Mouse (Mus musculus): ENCODE measurements around the gene Cdyl.

Gene Cdyl

GRCm38 (mm10) chr13:35797811-35798522, 138.3 kb downstream of the Cdyl start:
- no peak for DNase-seq (ENCODE audit: low read depth, low spot score)

- peak; percentile 73 for DNase-seq (ENCODE audit: low read depth, low spot score)
These were observed 139.0 kb downstream of the Cdyl start for GRCm38 (mm10) chr13:35798645-35799044.

DNA sequence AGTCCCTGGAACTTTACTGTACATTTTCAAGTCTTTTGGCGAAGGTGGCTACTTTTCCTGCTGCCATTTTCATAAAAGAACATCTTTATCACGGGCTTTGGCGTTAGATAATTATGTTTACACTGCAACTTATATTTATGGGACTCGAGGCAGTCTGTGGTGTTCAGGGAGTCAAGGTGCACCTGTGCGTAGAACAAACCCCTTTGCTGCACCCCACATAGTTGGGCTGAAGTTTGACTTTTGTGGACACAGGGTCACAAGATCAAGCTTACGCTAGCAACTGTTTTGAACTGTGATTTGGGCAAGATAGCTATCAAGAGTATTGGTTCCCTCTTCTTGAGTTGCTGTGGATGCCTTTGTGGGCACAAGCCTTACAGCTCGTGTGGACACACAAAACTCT, 140.6 kb downstream of the Cdyl start:
- no peak for DNase-seq (ENCODE audit: low read depth, low spot score)

DNA sequence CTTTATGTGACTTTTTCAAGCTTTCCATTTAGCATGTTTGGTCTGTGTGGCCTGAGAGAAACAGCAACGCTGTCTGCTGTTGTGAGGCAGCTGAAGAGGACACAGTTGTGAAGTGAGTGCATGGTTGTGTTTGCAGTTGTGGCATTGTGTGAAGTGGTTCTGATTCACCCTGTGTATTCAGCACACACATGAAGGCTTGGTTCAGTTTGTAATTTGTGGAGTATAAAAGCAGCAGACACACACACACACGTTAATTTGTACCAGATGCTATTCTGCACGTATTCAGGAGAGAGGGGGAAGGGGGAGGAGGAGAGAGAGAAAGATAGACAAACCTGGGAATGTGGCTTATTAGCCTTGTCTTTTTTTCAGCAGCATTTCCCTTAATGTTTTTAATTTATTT, 146.1 kb downstream of the Cdyl start:
- DNase-seq (ENCODE audit: low read depth, low spot score): peak; percentile 20

DNA sequence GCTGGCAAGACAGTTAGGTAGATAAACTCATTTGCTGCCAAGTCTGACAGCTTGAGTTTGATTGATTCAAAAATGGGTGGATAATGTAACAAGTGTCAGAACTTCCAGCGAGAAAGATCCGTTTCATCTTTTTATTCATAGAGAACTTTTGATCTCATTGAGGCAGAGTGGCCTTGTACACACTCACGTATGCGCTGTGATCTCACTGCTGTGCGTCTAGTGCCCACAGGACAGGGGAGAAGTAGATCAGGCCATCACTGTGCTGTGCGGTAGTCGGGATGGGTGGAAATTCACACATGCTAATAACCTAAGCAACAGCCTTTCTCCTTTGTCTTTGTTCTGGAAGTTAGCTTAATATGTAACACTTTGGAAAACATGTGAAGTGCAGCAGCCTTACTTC, 146.5 kb downstream of the Cdyl start:
- peak; percentile 5 for DNase-seq (ENCODE audit: low read depth, low spot score)

DNA sequence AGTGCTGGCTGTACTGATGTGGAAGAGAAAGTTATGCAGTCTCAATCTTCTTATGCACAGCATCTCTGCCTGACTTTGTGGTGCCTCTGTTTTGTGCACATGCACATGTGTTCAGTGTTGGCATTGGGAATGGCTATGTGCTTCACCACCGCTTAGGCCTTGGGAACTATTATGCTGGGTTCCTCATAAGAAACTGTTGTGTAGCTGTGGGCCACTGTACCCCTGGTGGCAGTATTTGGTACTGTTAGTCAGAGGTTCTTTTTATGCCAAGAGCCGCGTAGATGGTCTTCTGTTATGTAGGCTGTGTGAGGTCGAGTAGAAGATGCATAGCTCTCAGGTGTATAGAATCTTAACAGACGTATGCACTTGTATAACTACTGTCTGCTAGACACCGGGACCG, 147.4 kb downstream of the Cdyl start:
- DNase-seq (ENCODE audit: low read depth, low spot score): no peak

DNA sequence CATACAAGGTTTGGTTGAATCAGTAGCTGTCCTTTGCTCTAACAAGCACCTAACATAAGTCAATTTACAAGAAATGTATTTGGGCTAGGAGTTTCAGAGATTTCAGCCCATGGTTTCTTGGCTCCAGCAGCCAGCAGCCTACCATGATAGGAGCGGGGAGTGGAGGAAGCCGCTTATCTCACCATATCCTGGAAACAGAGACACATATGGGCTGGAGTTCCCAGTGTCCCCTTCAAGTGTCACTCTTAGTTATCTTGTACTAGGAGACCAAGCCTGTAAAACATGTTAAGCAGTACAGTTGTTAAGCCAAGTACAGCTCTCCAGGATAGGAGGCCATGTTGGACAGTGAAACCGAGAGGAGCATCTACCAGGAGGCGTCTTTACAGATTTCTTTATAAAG, 147.9 kb downstream of the Cdyl start:
- no peak for DNase-seq (ENCODE audit: low read depth, low spot score)

GRCm38 (mm10) chr13:35807940-35808339, 148.3 kb downstream of the Cdyl start:
- no peak for DNase-seq (ENCODE audit: low read depth, low spot score)

GRCm38 (mm10) chr13:35809252-35810159, 149.9 kb downstream of the Cdyl start:
- DNase-seq (ENCODE audit: low read depth, low spot score): no peak

- no peak for DNase-seq (ENCODE audit: low read depth, low spot score)
These were observed 150.5 kb downstream of the Cdyl start for GRCm38 (mm10) chr13:35810160-35810537.

DNA sequence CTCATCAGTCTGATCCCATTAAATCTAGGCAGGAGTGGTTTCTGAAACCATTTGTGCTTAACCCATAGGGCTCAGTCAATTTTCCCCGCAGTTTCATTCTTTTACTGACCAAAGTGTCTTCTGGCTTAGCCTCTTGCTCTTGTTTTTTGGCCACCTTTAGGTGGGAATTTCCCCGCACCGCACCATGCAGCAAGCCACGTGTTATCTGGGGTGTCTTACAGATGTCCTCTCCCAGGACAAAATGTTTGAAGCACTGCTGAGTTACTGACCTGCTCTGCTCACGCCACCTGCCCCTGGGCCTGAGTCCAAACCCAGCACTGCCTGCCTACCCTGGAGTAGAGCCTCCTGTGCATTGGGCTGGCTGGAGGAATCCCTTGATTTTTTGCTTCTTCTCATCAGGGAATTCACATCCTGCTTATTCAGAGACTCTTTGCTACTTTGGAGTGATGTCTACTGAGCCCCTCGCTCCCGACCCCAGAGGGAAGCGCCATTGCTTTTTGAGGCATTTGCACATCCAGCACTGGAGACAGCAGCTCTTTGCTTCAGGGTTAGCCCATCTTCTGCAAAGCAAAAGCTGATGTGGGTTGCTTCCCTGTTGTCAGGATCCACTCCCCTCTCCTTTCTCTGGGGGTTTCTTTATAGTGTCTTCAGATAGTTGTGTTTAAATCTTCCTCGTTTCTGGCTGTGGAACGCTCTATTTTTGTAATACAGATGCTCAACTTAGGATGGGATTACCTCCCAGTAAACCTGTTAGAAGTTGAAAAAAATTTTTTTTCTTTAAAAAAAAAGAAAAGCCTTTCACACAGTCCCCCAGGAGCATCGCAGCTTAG, 151.9 kb downstream of the Cdyl start:
- peak; percentile 67 for DNase-seq (ENCODE audit: low read depth, low spot score)

DNA sequence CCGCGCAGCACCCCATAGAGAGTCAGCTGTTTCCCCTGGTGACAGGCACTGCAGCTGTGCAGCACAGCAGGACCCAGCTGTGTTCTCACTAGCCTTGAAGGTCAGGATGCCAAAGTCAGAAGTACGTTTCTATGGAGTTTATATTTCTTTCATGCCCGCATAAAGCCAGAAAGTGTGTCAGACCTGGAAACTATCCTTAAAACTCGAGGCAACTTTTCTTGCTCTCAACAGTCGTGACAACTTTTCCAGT, 152.5 kb downstream of the Cdyl start:
- peak; percentile 53 for DNase-seq (ENCODE audit: low read depth, low spot score)

DNA sequence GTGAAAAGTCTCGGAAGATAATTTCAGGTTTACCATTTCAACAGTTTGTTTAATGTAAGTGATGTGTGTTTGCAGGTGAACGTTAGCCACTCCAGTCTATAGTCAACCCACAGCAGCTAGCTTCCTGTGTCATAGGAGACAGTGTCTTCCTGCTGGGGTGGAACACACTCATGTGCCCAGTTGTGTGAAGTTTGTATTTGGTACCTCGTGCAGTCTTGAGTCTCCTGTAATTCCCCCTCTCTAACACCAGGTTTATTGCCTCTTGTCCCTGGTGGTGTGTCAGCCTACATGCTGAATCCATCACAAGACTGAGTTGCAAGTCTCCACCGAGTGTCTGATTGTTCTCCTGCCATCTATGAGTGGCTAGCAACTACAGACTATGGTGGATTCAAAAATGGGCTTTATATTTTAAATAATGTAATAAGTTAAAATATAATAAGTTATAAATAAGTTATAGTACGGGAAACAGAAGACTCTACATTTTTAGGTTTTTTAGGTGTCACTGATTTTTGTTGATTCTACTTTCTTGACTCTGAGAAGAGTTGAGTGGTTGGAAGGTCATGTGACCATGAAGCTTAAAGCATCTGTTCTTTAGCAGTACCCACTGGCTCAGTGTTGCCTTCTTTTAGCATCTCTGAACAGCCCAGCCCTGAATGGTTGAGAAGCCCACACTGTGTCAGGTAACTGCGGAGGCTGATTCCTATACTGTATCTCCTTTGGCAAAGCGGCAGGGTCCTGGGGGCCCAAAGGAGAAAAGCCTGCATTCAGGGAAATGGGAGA, 153.9 kb downstream of the Cdyl start:
- no peak for DNase-seq (ENCODE audit: low read depth, low spot score)

DNA sequence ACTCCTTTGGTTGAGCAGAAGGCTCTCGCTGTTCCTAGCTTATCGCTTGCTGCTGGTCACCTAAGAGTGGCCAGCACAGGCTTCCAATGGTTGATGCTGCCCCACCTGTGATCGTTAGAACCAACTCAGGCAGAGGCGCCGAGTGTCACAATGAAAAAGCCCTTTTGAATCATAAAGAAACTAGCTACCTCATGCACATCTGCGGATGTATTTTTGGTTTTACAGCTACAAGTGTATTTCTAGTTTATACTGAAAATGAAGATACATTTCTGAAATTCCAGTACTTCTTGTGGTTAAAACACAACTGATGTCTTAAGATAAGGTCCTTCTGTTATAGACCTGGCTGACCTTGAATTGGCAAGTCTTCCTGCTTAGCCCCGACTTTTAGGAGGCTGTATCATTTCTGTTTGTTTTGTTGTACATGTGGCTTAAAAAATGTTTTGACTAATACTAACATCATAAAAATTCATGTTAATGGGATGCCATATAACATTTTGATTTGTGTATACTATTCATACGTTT, 155.6 kb downstream of the Cdyl start:
- DNase-seq (ENCODE audit: low read depth, low spot score): no peak

DNA sequence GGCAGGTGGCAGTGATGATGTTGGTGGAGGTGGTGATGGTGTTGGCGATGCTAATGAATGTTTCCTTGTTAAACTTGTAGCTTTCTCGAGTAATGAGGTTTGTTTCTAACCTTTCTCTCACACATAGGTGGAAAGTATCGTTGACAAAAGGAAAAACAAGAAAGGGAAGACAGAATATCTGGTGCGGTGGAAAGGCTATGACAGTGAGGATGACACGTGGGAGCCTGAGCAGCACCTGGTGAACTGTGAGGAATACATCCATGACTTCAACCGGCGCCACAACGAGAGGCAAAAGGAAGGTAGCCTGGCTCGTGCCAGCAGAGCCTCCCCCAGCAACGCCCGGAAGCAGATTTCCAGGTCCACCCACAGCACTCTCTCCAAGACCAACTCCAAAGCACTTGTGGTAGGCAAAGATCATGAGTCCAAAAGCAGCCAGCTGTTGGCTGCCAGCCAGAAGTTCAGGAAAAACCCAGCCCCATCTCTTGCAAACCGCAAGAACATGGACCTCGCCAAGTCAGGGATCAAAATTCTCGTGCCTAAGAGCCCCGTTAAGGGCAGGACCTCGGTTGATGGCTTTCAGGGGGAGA, 156.2 kb downstream of the Cdyl start:
- peak; percentile 28 for DNase-seq (ENCODE audit: low read depth, low spot score)

- DNase-seq (ENCODE audit: low read depth, low spot score): no peak
These were observed 158.0 kb downstream of the Cdyl start for GRCm38 (mm10) chr13:35817626-35818025.

GRCm38 (mm10) chr13:35818060-35818459, 158.4 kb downstream of the Cdyl start:
- no peak for DNase-seq (ENCODE audit: low read depth, low spot score)

GRCm38 (mm10) chr13:35821821-35822454, 162.3 kb downstream of the Cdyl start:
- DNase-seq (ENCODE audit: low read depth, low spot score): no peak

DNA sequence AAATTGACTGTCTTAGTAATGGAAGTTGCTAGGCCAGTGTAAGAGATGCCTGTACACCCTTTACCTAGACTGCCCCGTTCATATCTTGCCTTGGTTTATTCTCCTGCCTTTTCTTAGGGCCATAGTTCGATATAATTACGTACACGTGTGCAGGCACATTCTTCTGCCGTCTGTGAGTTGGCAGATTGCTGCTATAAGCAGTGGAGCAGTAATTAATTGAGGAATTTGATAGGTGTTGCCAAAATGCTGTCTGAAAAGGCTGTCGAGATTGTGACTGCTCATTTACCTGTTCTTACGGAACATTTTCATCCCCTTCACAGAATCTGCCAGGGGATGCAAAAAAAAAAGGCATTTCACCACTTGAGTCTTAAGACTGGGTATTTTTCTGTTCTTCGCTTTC, 163.2 kb downstream of the Cdyl start:
- DNase-seq (ENCODE audit: low read depth, low spot score): no peak

DNA sequence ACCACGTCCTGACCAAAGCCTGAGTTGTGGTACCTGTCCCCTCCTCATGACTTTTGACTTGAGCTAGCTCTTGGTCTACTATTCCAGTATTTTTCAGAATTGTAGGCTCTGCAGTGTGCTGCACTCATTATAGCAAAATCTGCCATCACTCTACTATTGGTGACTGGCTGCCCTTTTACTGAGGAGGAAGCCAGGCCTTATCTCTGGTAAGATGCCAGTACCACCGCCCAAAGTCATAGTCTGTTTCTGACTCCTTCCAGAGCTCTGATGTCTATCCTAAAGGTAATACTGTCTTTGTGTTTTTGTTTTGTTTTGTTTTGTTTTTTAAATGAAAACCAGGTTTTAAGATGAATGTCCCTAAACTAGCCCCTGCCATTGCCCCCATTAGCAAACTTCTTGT, 166.0 kb downstream of the Cdyl start:
- no peak for DNase-seq (ENCODE audit: low read depth, low spot score)

GRCm38 (mm10) chr13:35832676-35833075, 173.0 kb downstream of the Cdyl start:
- DNase-seq (ENCODE audit: low read depth, low spot score): peak; percentile 83

Measured in brain, adult 2 months (tissue).